In genomic region chr9:109932361-109932755, GRCm38 (mm10) we compare ENCODE assay signal across 8 mouse cellular contexts. TPM values are rescaled to one million over a fixed set of nuclear protein-coding genes. Genes with fewer than 3 reads are reported as not detected.
DNase-seq lines count a peak whose midpoint lies in the region; ATAC-seq lines count a peak whose summit lies in the region.

No protein-coding gene starts in this region.

- peak overlapping the region; percentile 97 for H3K27ac ChIP-seq in heart, embryonic 13.5 days (replicated peaks)

- H3K9me3 ChIP-seq in heart, embryonic 13.5 days = no peaks in the 10 kb centered on the region

- H3K36me3 ChIP-seq in heart, embryonic 13.5 days = no peaks in the 10 kb centered on the region

- H3K4me1 ChIP-seq in heart, embryonic 13.5 days = peaks cover 30% of the 10 kb centered on the region

- H3K4me2 ChIP-seq in heart, embryonic 13.5 days = peak overlapping the region; percentile 71

- ATAC-seq in heart, embryonic 13.5 days (ENCODE audit: extremely low read depth, insufficient number of reproducible peaks, low FRiP score, low TSS enrichment) = no peak

- peak overlapping the region; percentile 98 for H3K9ac ChIP-seq in heart, embryonic 13.5 days

- peak; percentile 64 for DNase-seq in embryo, embryonic 10 days (ENCODE audit: low spot score)
- no peak for DNase-seq in embryo, embryonic 9.5 days (ENCODE audit: extremely low spot score)
- peak; percentile 55 for DNase-seq in CD4-positive, CD25-positive, alpha-beta regulatory T cell, adult 2 months (ENCODE audit: low read depth, low spot score)
- DNase-seq in embryo, embryonic 11.5 days (ENCODE audit: low read depth, low spot score) = peak; percentile 11
- peak; percentile 58 for DNase-seq in kidney, postnatal 14 days
- DNase-seq in lung, postnatal 4 days = peak; percentile 45 to 50
- DNase-seq in yolk sac, embryonic 10.5 days (ENCODE audit: low spot score) = peak; percentile 52

- under 1% methylated on average over 20 of the region's 20 CpGs for WGBS in heart, embryonic 13.5 days

- H3K27me3 ChIP-seq in heart, embryonic 13.5 days (replicated peaks) = no peaks in the 10 kb centered on the region

- peak overlapping the region; percentile 96 for H3K4me3 ChIP-seq in heart, embryonic 13.5 days

RNA-seq across cellular contexts. Expression of gene Map4, which starts 1.1 kb away (rescaled TPM):
- 77.3 and 82.0 TPM in 2 replicates for polyA plus RNA-seq in heart, embryonic 13.5 days (2015; fragmentation: Nextera tagmentation; extraction: Ambion mirVana)

RNA-seq across cellular contexts. Expression of gene Cdc25a, which starts 57.0 kb away (rescaled TPM):
- 17.8 and 19.5 TPM in 2 replicates for polyA plus RNA-seq in heart, embryonic 13.5 days (2015; fragmentation: Nextera tagmentation; extraction: Ambion mirVana)
